Mouse (Mus musculus) ES-Bruce4 (cell line): Measurements from ENCODE around the gene Tomm40. TPM values are rescaled to one million over a fixed set of nuclear protein-coding genes. Genes with fewer than 3 reads are reported as not detected.

Experiments used
- H3K27ac ChIP-seq: 2 replicates; pipeline ENCODE4 v1.5.1; 2012; ENCODE audit warnings: low read length, inconsistent platforms; ENCODE audit not compliant: insufficient read depth
- H3K27me3 ChIP-seq: 2 replicates; pipeline ENCODE4 v1.6.1; 2012; ENCODE audit warnings: mild to moderate bottlenecking, low read length, inconsistent platforms; ENCODE audit not compliant: control insufficient read depth, poor library complexity, insufficient read depth, severe bottlenecking
- H3K36me3 ChIP-seq: 2 replicates; pipeline ENCODE4 v1.6.1; 2012; ENCODE audit warnings: inconsistent platforms, mild to moderate bottlenecking, low read length, moderate library complexity; ENCODE audit not compliant: control insufficient read depth, poor library complexity, insufficient read depth, severe bottlenecking
- H3K4me1 ChIP-seq: one replicate; pipeline ENCODE4 v1.8.1; 2011; ENCODE audit warnings: low read length; ENCODE audit not compliant: control insufficient read depth, insufficient read depth
- H3K4me3 ChIP-seq: 2 replicates; pipeline ENCODE4 v1.5.1; 2011; ENCODE audit warnings: low read depth, mild to moderate bottlenecking, low read length
- H3K9ac ChIP-seq: 2 replicates; pipeline ENCODE4 v1.6.1; 2012; ENCODE audit warnings: low read depth, mild to moderate bottlenecking, inconsistent platforms; ENCODE audit not compliant: poor library complexity, severe bottlenecking
- H3K9me3 ChIP-seq: replicated peaks from 2 replicates; pipeline ENCODE4 v1.6.1; 2012; ENCODE audit warnings: mild to moderate bottlenecking, low read length, inconsistent platforms; ENCODE audit not compliant: control insufficient read depth, poor library complexity, insufficient read depth, severe bottlenecking
- CTCF ChIP-seq: IDR thresholded peaks from one replicate; pipeline ENCODE4 v1.8.1; 2011; ENCODE audit warnings: low read depth, low read length
- EP300 ChIP-seq: IDR thresholded peaks from 2 replicates; pipeline ENCODE4 v1.6.1; 2011; ENCODE audit warnings: low read depth, low read length; ENCODE audit not compliant: insufficient read depth
- POLR2A ChIP-seq: IDR thresholded peaks from one replicate; pipeline ENCODE4 v1.8.1; 2011; ENCODE audit warnings: low read length; ENCODE audit not compliant: insufficient read depth
- polyA plus RNA-seq: library from polyadenylated mRNA; stranded (reverse); fragments of >200 nt; gene quantifications from 2 replicates; pipeline ENCODE4 v1.2.4, GENCODE M21; 2011; ENCODE audit warnings: low read depth; ENCODE audit not compliant: missing spikeins, insufficient read depth, insufficient read length

The Tomm40 gene
- polyA plus RNA-seq, 1 experiment: 68.2 TPM

DNA sequence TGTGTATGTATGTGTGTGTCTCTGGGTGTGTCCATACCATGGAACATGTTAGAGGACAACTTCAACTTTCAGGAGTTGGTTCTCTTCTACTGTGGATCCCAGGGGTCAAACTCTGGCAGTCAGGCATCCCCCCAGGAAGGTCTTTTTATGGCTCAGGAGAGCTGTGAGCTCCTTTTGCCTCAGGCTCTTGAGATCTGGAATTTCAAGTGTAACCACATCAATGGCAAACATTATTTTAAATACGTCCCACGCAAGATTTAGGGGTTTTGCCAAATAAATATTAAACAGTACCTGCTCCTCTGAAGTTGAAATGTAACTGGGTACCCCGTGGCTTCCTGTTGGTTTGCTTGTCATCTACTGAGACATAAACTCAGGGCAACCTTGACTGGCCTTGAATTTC lies 32.3 kb downstream of the Tomm40 start:
- Histone ChIP-seq H3K9me3 (no peaks in the 10 kb centered on the region), H3K9ac (no peak overlapping the region), H3K4me3 (no peak overlapping the region), H3K36me3 (no peaks in the 10 kb centered on the region), H3K27me3 (no peaks in the 10 kb centered on the region), H3K4me1 (peaks cover 9% of the 10 kb centered on the region), H3K27ac (peak overlapping the region; percentile 37; the same call in 1 of the 2 replicates)
- no peak for TF ChIP-seq EP300
- no peak for TF ChIP-seq POLR2A
- TF ChIP-seq CTCF: no peak

DNA sequence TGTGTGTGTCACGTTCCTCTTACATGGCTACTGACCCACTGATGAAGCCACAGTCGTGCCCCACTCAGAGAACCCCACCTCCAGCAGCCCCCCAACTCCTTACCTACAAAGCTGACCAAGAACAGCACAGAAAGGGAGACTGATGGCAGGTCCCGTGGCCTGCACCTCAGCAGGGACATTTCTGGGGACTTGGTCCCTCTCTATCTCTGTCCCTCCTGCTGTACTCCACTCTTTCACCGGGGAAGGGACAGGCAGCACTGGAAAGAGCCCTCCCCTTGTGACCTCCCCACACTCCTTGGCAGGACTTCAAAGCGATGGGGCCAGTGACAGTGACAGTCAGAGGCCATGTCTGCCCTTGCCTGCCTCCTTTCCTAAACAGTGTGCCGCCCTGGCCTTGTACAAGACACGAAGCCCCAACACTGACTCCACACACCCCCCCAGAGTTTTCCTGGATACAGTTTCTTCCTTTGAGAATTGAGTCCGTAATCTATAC lies 34.0 kb downstream of the Tomm40 start, which contains the start of the genes Gm44805 and Apoc4:
Gene Gm44805 (minus strand): TSS at position 222 of the 493 bp plus-strand sequence.
Gene Apoc4 (minus strand): TSS at position 278 of the 493 bp plus-strand sequence.
- Histone ChIP-seq H3K9me3 (no peaks in the 10 kb centered on the region), H3K4me1 (peaks cover 9% of the 10 kb centered on the region), H3K36me3 (no peaks in the 10 kb centered on the region), H3K27me3 (no peaks in the 10 kb centered on the region), H3K4me3 (no peak within 1 kb of the TSS), H3K27ac (peak within 1 kb of the TSS; percentile 59), H3K9ac (no peak within 1 kb of the TSS)
- no peak for TF ChIP-seq EP300
- no peak for TF ChIP-seq CTCF
- TF ChIP-seq POLR2A: no peak

DNA sequence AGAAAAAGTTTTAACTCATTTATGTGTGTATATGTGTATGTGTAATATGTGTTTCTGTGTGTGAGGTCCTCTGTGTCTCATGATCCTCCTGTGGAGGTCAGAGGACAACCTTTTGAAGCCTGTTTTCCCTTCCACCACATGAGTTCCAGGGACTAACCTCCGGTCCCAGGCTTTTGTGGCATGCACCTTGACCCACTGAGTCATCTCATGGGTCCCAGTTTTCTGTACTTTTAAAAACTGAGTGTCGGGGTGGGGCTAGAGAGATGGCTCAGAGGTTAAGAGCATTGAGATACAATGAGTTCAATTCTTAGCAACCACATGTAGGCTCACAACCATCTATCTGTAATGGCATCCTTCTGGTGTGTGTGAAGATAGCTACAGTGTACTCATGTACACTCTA lies 34.5 kb downstream of the Tomm40 start:
- peaks cover 9% of the 10 kb centered on the region for H3K4me1 ChIP-seq
- no peaks in the 10 kb centered on the region for H3K27me3 ChIP-seq
- no peak overlapping the region for H3K27ac ChIP-seq
- no peaks in the 10 kb centered on the region for H3K9me3 ChIP-seq
- H3K4me3 ChIP-seq: no peak overlapping the region
- no peak overlapping the region for H3K9ac ChIP-seq
- no peak for TF ChIP-seq EP300
- TF ChIP-seq POLR2A: no peak
- no peak for TF ChIP-seq CTCF
- H3K36me3 ChIP-seq: no peaks in the 10 kb centered on the region

DNA sequence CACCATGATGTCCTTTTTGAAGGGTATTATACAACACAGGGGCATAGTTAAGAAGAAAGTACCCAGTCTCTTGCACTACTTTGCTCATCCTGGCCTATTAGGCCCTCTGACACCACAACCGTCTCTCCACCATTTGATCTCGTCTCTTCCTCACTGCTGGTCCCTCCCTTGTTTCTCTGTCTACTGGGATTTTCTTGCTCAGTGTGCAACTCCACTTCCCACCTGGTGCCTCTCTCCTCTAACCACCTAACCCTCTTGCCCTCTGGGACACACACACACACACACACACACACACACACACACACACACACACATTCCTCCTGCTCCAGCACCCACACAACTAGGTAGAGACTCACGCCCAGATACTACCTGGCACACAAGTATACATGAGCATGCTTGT lies 36.3 kb downstream of the Tomm40 start:
- H3K27ac ChIP-seq: no peak overlapping the region
- peaks cover 5% of the 10 kb centered on the region for H3K4me1 ChIP-seq
- no peak overlapping the region for H3K4me3 ChIP-seq
- no peaks in the 10 kb centered on the region for H3K27me3 ChIP-seq
- H3K9me3 ChIP-seq: no peaks in the 10 kb centered on the region
- no peak overlapping the region for H3K9ac ChIP-seq
- no peak for TF ChIP-seq CTCF
- TF ChIP-seq EP300: no peak
- TF ChIP-seq POLR2A: no peak
- no peaks in the 10 kb centered on the region for H3K36me3 ChIP-seq

DNA sequence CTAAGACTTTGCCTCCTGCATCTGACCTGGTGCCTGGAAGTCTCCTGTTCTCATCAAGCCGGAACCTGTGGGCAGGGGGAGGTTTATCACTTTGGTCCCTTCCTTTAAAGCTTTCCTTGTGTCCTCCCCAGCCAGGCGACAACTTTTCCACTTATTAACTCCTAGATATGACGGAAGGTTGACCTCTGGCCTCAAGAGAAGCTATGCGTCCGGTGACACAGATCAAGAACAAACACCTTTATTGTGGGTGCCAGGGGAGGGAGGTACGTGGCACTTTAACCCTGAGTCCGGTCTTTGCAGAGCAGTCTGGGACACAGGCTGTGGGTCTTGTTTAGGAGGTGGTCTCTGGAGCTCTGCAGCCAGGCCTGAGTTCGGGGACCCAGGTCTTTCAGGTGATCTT lies 37.4 kb downstream of the Tomm40 start, which contains the start of gene Apoc2:
Gene Apoc2 (minus strand): TSS at position 70 of the 400 bp plus-strand sequence.
- H3K27me3 ChIP-seq: no peaks in the 10 kb centered on the region
- H3K27ac ChIP-seq: no peak within 1 kb of the TSS
- no peak within 1 kb of the TSS for H3K9ac ChIP-seq
- H3K9me3 ChIP-seq: no peaks in the 10 kb centered on the region
- H3K36me3 ChIP-seq: no peaks in the 10 kb centered on the region
- no peak within 1 kb of the TSS for H3K4me3 ChIP-seq
- H3K4me1 ChIP-seq: peaks cover 3% of the 10 kb centered on the region
- TF ChIP-seq CTCF (no peak), EP300 (no peak), POLR2A (no peak)

DNA sequence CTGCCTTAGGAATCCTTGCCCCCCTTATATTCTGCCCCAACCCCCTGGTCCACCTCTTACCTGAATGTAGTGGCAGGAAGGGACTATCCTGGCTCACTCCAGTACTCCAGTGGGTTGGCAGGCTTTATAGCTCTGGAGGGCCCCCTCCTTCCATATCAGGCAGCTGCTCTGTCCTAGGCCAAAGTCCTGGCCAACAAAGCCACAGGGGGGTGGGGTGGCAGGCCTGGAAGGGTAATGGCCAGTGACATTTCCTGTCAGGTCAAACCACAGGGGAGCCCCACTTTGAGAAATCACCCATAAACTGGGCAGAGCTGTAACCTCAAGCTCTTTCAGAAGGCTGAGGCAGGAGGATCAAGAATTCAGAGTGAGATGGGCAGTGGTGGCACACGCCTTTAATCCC lies 38.6 kb downstream of the Tomm40 start:
- no peak for TF ChIP-seq CTCF
- TF ChIP-seq POLR2A: no peak
- TF ChIP-seq EP300: no peak

More for the DNA sequence above, 38.6 kb downstream of the Tomm40 start:
- Histone ChIP-seq H3K27me3 (no peaks in the 10 kb centered on the region), H3K9ac (no peak overlapping the region), H3K27ac (no peak overlapping the region), H3K4me1 (no peaks in the 10 kb centered on the region), H3K36me3 (no peaks in the 10 kb centered on the region), H3K4me3 (no peak overlapping the region), H3K9me3 (no peaks in the 10 kb centered on the region)
